Mouse (Mus musculus) left cerebral cortex, adult 2 months (tissue): ENCODE measurements around the gene Alpi. TPM values are rescaled to one million over a fixed set of nuclear protein-coding genes. Genes with fewer than 3 reads are reported as not detected.

Source experiments
- DNase-seq, 2 experiments: peaks; one replicate each; pipeline ENCODE4 v3.0.0; 2021 to 2022; ENCODE audit warnings: low spot score in 2 of 2, mixed read lengths in 1 of 2; ENCODE audit errors: extremely low spot score in 1 of 2
- H3K27ac ChIP-seq: fragments of 200-600 bp; 2 replicates; pipeline ENCODE4 v1.8.1; 2022
- H3K4me3 ChIP-seq: fragments of 200-600 bp; 2 replicates; pipeline ENCODE4 v1.8.1; 2022
- CTCF ChIP-seq: fragments of 200-600 bp; IDR thresholded peaks from 2 replicates; pipeline ENCODE4 v1.8.1; 2022; ENCODE audit warnings: antibody characterized with exemption, mild to moderate bottlenecking, moderate library complexity
- intact Hi-C: fragments of 180-260 bp; cut with DNase I; formaldehyde crosslinking; loops from one replicate; pipeline ENCODE4 v1.15.1; 2025
- total RNA-seq, 2 experiments: library from RNA; stranded (reverse); gene quantifications; 2 replicates each; pipeline ENCODE4 v1.2.3; 2021

Alpi gene
- total RNA-seq, 2 experiments from 2014 or later = not detected

DNA sequence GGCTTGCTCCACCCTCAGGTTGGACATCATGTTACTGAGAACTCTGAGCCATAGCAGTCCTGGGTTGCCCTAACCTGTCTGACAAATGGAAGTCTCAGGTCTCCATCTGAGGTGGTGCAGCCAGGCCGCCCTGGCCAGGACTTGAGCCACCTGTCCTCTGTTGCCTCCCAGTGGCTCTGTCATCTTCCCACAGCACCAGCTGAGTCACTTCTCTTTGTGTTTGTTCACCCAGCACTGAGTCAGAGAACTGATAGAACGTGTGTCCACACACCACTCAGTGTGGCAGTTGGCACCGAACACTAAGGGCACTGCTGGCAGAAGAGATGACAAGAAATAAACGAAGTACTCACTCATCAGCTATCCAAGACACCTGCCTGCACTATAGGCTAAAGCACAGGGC lies 50.0 kb downstream of the Alpi start:
- no peak for TF ChIP-seq CTCF
- DNase-seq = peak in 1 of 2 experiments; percentile 16
- Histone ChIP-seq H3K4me3 (no peak overlapping the region), H3K27ac (no peak overlapping the region)
- intact Hi-C loops = no loop called here

DNA sequence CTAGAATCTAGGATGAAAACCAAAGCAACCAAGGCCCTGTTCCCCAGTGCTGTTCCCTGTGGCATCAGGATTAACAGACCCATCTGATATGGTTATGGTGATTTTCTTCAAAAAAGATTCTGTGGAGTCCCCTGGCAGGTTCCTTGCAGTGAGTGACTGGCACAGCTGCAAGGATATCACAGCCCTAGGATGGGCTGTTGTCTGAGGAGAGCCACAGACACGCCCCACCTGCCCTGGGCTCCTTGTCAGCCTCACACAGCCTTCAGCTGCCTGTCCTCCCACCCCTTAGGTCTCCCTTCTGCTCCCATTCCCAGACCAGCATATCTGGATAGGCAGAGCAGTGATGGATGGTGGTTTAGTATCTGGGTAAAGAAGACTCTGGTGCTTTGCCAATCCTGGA lies 50.7 kb downstream of the Alpi start:
- TF ChIP-seq CTCF = no peak
- no peak for DNase-seq
- no peak overlapping the region for H3K27ac ChIP-seq
- intact Hi-C loops = no loop called here
- no peak overlapping the region for H3K4me3 ChIP-seq

- no peak overlapping the region for H3K27ac ChIP-seq
- DNase-seq = no peak
- H3K4me3 ChIP-seq = no peak overlapping the region
- intact Hi-C loops = no loop called here
- no peak for TF ChIP-seq CTCF
Observed at GRCm38 (mm10) chr1:87050072-87050471, 51.3 kb downstream of the Alpi start.

Other genes with a start within 250 kb of the Alpi start
- not detected for gene Alppl2, start 11.7 kb downstream of the Alpi start, total RNA-seq
- not detected for gene Akp3, start 23.4 kb upstream of the Alpi start, total RNA-seq
- 10 to 100 TPM in 1 of 2 experiments, 1 to 10 TPM in 1; 7.1 to 13.4 TPM for gene Ecel1, start 54.9 kb upstream of the Alpi start, total RNA-seq
- gene Prss56, start 81.7 kb upstream of the Alpi start, total RNA-seq = under 1 TPM; 0.47 to 0.57 TPM
- gene Chrnd, start 89.0 kb upstream of the Alpi start, total RNA-seq = not detected
- not detected for gene Chrng, start 103.1 kb upstream of the Alpi start, total RNA-seq
- gene Eif4e2, start 112.3 kb upstream of the Alpi start, total RNA-seq = 10 to 100 TPM; 59.8 to 60.1 TPM
- gene Efhd1, start 162.8 kb upstream of the Alpi start, total RNA-seq = 10 to 100 TPM in 1 of 2 experiments, 1 to 10 TPM in 1; 10.0 to 11.0 TPM
- 100 to 1,000 TPM; 135 to 140 TPM for gene Gigyf2, start 225.4 kb upstream of the Alpi start, total RNA-seq